Mouse (Mus musculus): Measurements from ENCODE around the gene Zfyve9.

Zfyve9 gene

GRCm38 (mm10) chr4:108780057-108780863 is at the start of gene Zfyve9:
Gene Zfyve9, minus strand, starts transcription at chr4:108780798.
- in situ Hi-C loops (cut with MboI): no loop called here

GRCm38 (mm10) chr4:108826643-108827042 is 46.0 kb upstream of the Zfyve9 start:
- in situ Hi-C loops (cut with MboI): loop anchor here (25.0 kb wide), 1 partner anchor 836 kb away; the partner anchor contains the start of gene Cdkn2c

DNA sequence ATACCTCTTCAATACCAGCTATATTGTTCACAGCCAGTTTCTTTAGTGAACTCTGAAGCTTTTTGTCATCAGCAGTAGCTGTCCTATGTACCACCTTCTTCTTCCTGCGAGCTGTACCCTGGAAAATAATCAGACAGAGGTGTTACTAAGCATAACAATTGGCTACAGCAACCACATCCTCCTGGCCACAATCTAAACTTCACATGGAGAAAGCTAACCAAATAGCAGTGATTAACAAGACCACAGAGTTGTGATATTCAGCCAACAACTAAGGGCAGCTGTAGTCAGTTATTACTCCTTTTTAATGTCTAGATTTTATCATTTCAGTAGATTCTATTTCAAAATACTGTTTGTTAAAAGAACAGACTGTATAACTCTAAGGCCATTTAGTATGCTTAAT is 45.5 kb upstream of the Zfyve9 start:
- in situ Hi-C loops (cut with MboI): loop anchor here (25.0 kb wide), 1 partner anchor 836 kb away; the partner anchor contains the start of gene Cdkn2c

- in situ Hi-C loops (cut with MboI): loop anchor here (25.0 kb wide), 1 partner anchor 837 kb away; the partner anchor contains the start of gene Cdkn2c
These were observed 45.1 kb upstream of the Zfyve9 start for GRCm38 (mm10) chr4:108825677-108826076.

- in situ Hi-C loops (cut with MboI): no loop called here
These were observed 31.0 kb upstream of the Zfyve9 start for GRCm38 (mm10) chr4:108811550-108811949.

- in situ Hi-C loops (cut with MboI): no loop called here
These were observed 30.5 kb upstream of the Zfyve9 start for GRCm38 (mm10) chr4:108811142-108811541.

- in situ Hi-C loops (cut with MboI): no loop called here
These were observed 22.9 kb upstream of the Zfyve9 start for GRCm38 (mm10) chr4:108803535-108803934.

DNA sequence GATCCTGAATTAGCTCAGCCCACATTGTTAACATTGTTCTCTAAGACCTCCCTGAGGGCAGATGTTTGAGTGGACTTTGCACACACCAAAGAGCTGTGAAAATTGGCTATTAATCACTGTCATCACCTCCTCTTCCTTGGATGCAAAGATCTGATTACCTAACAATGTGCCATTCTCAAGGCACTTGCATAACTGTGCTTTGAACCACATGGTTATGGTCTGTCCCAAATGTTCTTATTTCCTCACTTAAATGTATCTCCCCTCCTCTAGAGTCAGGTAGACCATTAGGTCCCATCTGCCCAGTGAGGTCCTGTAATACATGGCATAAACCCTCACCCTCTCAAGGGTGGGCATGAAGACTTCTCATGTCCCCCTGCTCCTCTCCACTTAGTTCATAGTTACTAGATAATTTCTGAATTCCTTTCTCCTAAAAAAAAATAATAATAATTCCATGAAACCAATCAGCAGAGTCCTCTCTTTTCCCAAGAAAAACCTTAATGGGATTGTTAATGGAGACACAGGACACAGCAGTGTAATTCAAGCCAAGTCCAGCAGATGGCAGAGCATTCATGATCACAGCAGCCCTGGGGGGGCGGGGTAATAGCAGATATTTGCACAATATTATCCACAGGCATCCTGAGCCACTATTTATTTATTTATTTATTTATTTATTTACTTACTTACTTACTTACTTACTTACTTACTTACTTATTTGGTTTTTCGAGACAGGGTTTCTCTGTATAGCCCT is 17.7 kb upstream of the Zfyve9 start:
- in situ Hi-C loops (cut with MboI): no loop called here

DNA sequence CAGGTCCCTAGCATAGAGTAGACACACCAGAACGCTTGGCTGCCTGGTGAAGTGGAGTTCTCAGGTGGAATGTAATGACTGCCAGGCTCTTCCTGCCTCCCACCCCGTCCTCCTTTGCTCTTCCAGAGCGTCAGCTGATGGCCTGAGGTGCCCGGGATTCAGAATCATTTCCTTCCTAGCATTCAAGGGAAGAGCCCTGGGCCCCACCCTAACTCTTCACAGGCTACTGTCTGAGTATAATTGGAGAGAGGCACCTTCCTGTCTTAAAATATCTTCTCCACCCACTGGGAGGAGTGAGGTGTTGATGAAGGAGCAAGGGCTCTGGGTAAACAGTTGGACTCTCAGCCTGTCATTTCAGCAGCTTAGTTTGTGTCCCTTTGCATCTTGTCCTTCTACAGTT is 16.1 kb upstream of the Zfyve9 start:
- in situ Hi-C loops (cut with MboI): no loop called here

DNA sequence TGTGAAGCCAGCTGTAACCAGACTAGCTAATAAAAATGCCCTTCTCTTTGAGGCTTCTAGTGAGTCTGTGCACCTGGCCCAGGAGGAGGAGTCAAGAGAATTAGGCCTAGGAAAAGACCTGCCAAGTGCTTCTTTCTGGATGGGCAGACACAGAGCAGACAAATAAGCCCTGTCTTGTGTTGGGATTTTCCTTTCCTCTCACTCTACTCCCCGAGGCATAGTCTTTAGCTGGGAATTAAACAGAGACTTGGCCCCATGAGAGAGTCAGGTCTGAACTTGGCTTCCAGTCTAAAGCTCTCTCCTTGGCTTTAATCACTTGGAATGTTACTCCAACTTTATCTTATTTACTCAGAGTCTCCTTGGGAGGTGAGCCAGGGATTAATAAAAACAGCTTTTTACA is 13.3 kb upstream of the Zfyve9 start:
- in situ Hi-C loops (cut with MboI): no loop called here

DNA sequence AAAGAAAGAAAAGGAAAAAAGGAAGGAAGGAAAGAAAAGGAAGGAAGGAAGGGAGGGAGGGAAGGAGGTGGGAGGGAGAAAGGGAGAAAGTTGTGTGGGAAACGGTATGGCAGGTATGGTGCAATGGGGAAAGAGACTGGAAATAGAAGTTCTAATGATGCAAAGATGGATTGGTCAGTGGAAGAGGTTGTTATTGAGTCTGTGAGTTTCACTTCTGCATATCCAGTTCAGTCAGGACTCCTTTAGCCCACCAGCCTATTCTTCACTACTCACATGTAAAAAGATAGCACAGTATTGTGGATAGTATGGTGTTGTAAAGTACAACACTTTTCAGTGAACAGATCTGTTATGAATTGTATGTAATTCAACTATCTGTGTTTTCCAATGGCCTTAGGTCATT is 9.9 kb upstream of the Zfyve9 start:
- in situ Hi-C loops (cut with MboI): no loop called here

DNA sequence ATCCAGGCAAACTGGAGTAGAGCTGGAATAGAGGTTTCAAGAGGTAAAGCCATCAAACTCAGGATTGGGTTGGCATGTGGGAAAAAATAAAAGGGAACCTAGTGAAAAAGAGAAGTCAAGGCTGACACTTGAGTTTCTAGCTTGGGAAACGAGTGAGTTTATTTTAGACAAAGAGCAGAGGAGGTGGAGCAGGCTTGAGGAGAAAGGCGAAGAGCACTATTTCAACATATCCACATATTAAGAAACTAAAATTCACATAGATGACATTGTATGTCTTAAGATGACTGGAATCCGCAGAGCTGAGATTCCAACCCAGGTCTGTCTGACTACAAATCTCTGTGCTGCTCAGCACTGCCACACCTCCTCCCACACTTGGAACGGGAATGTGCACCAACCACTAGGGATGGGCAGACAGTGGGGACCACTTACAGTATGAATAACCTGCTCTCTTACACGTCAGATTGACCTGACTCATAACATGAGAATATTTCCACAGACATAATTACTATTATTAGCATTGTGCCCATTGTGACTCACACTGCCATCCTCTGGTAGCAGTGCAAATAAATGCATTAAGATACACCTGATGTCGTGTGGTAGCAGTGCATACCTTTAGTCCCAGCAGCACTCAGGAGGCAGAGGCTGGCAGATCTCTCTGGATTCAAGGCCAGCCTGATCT is 8.8 kb upstream of the Zfyve9 start:
- in situ Hi-C loops (cut with MboI): no loop called here

- in situ Hi-C loops (cut with MboI): no loop called here
These were observed 2.0 kb upstream of the Zfyve9 start for GRCm38 (mm10) chr4:108782421-108783085.

GRCm38 (mm10) chr4:108781596-108781995 is 998 bp upstream of the Zfyve9 start:
- in situ Hi-C loops (cut with MboI): no loop called here

DNA sequence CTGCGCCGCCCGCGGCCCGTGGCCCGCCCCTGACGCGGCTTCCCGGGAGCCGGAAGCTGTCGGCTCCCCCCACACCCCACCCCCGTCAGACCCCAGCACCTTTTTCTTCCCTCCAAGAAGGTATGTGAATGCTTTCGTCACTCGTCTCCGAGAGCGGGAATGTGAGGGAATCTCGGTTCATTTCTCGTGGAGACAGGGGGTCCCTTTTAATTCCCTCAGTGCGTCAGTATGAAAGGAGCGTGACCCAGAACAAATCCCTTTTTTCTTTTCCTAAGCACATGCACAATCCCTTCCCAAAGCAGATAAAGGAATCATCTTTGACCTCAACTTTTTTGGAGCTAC is 237 bp upstream of the Zfyve9 start:
- in situ Hi-C loops (cut with MboI): no loop called here

DNA sequence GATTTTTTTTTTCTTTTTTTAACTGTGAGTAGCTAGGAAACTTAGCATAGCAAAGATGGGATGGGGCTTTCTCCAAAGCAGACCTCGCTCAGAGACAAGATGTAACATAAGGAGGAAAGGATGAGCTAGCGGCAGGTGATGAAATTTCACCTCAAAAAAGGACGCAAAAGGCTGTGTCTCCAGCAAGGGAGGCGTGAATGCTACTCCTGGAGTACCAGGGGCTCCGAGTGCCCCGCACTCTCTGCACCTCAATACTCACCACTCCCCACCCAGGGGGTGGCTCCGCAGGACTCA is 888 bp downstream of the Zfyve9 start:
- in situ Hi-C loops (cut with MboI): no loop called here

- in situ Hi-C loops (cut with MboI): no loop called here
These were observed 12.1 kb downstream of the Zfyve9 start for GRCm38 (mm10) chr4:108768527-108768926.

GRCm38 (mm10) chr4:108759583-108759982 is 21.0 kb downstream of the Zfyve9 start:
- in situ Hi-C loops (cut with MboI): no loop called here

- in situ Hi-C loops (cut with MboI): no loop called here
These were observed 34.3 kb downstream of the Zfyve9 start for GRCm38 (mm10) chr4:108746160-108746873.

- in situ Hi-C loops (cut with MboI): no loop called here
These were observed 49.0 kb downstream of the Zfyve9 start for GRCm38 (mm10) chr4:108731582-108731981.

DNA sequence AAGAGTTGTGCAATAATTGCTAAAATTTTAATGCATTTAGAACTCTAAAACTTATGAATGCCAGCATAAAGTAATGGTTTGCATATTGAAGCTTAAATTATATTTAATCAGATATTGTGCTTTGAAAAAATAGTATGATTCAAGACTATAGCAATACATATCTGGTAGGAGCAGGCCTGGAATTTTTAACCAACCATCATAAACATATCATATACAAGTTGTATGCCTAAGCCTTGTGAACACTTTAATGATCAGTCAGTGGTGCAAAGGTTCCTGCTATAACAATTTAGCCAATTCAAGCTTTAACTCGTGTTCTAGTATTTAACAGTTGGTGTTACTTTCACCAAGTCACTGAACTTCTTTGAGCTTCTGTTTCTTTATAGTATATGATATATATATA is 50.1 kb downstream of the Zfyve9 start:
- in situ Hi-C loops (cut with MboI): no loop called here

DNA sequence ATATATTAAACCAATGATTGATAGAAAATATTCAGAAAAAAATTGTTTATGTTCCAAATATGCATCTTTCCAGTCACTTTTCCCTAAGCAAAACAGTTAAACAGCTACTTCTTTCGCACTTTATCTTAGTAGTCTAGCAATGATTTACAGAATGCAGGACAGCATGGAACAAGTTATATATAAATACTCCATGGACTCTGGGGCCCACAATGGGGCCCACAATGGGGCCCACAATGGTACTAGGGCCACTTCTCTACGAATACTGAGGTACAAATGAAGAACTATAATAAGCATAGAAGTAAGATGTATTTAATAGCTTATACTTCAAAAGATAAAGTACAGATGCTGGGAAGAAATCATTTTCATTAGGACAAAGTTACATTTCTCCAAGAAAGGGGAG is 56.5 kb downstream of the Zfyve9 start:
- in situ Hi-C loops (cut with MboI): no loop called here

Data from mature B cell (primary cell).